Mouse (Mus musculus) lung, adult 10 weeks (tissue): ENCODE measurements around the gene 2310033P09Rik. TPM values are rescaled to one million over a fixed set of nuclear protein-coding genes. Genes with fewer than 3 reads are reported as not detected.

Source experiments
- polyA plus RNA-seq: library from polyadenylated mRNA; stranded (reverse); fragments of 350-450 nt; fragmentation: Illumina TruSeq; extraction: RNeasy Lipid Tissue Mini Kit (QIAGEN cat#74804); gene quantifications from one replicate; pipeline ENCODE4 v1.2.3, GENCODE M21; 2014; ENCODE audit warnings: low read depth, low replicate concordance; ENCODE audit not compliant: insufficient read depth

Gene 2310033P09Rik
- 19.0 TPM for polyA plus RNA-seq

DNA sequence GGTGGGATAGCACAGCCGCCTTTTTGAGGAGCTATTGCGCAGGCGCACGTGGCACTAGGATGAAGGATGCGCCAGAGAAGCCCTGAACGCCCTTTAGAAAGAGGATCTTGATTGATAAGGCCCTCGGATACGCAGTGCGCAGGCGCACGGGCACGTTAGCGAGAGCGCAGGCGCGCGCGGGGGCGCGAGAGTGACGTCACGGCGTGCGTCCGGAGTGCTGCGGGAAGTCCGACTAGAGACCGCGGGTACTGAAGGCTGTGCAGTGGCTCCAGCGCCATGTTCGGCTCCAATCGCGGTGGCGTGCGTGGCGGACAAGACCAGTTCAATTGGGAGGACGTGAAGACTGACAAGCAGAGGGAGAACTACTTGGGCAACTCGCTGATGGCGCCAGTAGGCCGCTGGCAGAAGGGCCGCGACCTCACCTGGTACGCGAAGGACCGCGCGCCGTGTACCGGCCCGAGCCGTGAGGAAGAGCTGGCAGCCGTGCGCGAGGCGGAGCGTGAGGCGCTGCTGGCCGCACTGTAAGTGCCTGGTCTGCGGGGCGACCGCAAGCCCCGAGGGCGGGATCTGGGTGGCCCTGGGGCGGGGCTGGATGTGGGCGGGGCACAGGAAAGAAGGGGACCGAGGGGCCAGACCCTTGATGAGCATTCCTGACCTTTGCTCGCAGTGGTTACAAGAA is at the start of gene 2310033P09Rik:
2310033P09Rik (plus strand) TSS at position 169 of the 679 bp plus-strand sequence.

DNA sequence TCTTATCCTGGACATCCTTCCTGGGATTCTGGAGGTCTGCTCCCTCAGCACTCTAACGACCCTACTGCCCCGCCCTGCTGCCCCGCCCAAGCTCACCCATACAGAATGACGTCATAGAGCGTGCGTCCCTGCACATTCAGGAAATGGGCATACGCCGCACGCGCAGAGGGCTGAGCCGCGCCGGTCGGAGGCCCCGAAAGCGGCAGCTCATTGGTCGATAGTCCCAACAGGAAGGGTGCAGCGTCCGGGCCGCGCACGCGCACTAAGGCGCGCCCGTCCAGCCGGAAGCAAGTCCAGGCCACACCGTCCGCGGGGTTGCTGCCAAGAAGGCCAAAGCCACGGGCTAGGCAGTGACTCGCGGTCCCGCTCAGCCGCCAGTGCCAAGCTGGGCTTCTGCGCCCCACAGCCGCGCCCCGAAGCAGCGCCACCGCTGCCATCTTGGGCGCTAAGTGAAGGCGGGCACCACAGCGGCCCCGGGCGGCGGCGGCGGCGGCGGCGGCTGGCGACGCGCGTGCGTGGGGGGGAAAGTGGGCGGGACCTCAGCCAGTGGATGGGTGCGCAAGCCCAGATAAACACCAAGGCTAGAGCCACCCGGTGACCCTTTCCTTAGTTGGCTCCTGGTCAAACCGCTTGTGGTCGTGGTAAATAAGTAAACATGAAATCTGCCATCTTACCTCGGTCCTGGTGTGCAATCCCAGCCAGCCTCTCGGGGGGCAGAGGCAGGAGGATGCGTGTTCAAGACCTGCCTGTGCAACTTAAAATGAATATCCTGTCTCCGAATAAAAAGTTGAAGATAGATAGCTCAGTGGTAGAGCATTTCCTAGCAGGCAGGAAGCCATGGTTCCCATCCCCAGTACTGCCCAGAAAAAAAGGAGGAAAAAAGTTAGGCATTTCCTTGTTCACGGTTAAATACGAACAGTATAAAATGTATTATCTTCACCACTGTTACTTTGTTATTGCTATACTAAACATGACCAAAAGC is 44.6 kb upstream of the 2310033P09Rik start, which contains the start of gene Iba57:
Iba57 (minus strand) TSS at position 485 of the 982 bp plus-strand sequence.

DNA sequence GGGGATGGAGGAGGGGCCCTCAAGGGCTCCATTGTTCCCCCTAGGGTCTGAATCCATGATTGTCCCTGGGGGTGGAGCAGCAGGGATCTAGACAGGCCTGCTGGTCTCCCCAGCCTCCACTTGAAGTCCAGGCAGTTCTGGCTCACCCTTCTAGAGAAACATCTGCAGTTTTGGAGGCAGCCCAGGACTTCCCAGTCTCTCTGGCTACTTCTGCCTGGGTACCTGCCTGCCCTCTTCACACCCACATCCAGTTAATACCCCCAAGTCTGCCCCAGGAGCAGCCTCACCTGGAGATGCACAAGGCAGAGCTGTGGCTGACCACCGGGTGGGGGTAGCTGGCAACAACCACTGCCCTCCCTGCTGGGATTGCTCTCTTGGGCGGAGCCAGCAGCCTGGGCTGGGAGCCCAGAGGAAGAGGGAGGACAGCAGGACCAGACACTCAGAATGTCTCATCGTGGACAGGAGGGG is 25.2 kb upstream of the 2310033P09Rik start, which contains the start of gene Gjc2:
Gjc2 (minus strand) TSS at position 350 of the 468 bp plus-strand sequence.

DNA sequence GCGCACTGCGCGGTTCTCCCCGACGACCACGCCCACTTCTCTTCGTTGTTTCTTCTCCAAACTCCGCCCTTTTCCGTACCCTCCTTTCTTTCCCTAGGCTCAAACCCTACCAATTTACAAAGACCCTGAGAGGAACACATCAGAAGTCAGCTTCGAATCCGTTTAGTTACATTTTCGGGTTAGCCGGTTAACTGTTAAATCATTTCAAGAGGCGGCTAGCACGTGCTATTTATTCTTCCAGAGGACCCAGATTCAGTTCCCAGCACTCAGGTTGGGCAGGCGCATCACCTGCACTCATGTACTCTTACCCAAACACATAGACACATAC is 16.1 kb upstream of the 2310033P09Rik start, which contains the start of gene Guk1:
Guk1 (minus strand) TSS at position 154 of the 328 bp plus-strand sequence.

DNA sequence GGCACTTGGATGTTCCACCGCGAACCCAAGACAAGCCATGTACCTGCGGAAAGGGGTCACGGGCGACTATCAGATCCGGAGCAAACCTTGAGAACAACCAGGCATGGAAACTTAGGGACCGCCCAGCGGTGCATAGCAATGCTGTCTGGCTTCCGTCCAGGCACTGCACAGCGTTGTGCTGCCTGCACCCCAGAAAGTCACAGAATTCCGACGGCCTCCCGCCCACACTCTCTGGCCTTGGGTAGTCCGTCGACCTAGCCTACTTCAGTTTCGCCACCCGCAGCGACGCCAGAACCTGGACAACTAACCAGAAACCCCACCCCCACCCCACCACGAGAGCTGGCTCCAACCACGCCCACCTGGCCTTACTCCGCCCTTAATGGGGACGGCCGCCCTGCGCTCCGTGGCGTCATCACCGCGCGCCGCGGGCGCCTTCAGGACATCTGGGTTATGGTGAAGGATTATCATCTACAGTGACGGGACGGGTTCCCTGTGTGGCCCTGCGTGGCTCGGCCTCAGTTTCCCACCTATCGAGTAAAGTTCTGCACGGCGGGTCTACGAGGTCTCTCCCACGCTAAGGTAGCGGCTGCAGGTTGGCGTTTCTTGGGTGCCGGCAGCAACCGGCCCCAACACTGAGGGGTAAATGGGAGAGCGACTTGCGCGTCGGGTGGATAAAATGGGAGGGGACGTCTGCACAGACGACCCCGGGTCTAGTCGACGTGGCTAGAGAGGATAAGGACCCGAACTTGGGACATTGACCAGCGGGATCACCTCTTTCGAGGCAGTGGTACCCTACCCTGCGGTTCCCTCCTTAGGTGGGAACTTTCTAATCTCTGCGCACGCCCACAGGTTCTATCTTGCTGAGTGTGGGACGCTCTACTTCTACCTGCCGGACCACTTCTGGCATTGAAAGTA is 5.8 kb upstream of the 2310033P09Rik start, which contains the start of gene Mrpl55:
Mrpl55 (plus strand) TSS at position 406 of the 915 bp plus-strand sequence.

DNA sequence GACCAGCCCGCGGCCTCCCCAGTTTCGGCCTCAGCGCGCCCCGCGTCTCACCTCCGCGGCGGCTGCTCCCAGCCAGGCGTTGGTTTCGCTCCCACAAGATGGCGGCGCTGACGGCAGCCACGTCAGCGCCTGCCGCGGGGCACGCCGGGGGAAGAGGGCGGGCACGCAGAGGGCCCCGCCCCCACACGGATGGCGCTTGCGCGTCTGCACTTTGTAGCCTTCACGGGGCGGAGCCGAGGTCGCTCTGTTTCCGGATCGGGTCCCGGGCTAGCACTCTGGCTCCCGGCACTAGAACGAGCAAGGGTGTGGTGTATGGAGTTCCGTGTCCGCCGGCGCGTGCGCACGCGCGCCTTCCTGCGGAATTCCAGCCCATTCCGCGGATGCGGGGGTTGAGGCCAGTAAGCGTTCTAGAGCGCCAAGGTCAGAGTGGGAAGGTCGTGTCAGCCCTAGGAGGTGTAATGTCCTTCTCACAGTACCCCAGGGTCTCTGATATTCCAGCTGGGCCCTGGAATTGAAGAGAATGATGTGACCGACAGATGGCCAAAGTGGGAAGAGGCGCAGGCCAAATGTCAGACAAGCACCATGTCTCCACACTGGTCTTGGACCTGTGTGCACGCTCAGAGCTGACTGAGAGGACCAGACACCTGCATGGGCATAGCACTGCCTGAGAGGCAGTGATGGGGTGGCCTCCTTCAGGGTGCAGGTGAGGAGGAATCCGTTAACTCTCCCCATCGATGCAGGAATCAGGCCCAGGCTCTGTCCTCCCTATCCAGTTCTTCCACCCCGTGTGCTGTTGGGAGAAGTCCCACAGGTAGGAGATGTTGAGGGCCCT is 20.2 kb downstream of the 2310033P09Rik start, which contains the start of gene Arf1:
Arf1 (minus strand) TSS at position 149 of the 832 bp plus-strand sequence.

Other genes starting within 250 kb of the 2310033P09Rik start
- 15.2 TPM for gene Trim11, start 230.2 kb upstream of the 2310033P09Rik start, polyA plus RNA-seq
- 2.4 TPM for gene Obscn, start 71.9 kb upstream of the 2310033P09Rik start, polyA plus RNA-seq
- gene Iba57, start 44.6 kb upstream of the 2310033P09Rik start, polyA plus RNA-seq, result 3.3 TPM
- gene Gjc2, start 25.1 kb upstream of the 2310033P09Rik start, polyA plus RNA-seq, result 1.6 TPM
- 119 TPM for gene Guk1, start 16.1 kb upstream of the 2310033P09Rik start, polyA plus RNA-seq
- gene Mrpl55, start 5.8 kb upstream of the 2310033P09Rik start, polyA plus RNA-seq, result 39.6 TPM
- 330 TPM for gene Arf1, start 19.9 kb downstream of the 2310033P09Rik start, polyA plus RNA-seq
- gene Wnt3a, start 82.4 kb downstream of the 2310033P09Rik start, polyA plus RNA-seq, result 10.4 TPM
- 3.9 TPM for gene Wnt9a, start 98.6 kb downstream of the 2310033P09Rik start, polyA plus RNA-seq
- gene Prss38, start 167.3 kb downstream of the 2310033P09Rik start, polyA plus RNA-seq, result not detected
- 3.5 TPM for gene Jmjd4, start 241.7 kb downstream of the 2310033P09Rik start, polyA plus RNA-seq
- 25.7 TPM for gene Snap47, start 242.9 kb downstream of the 2310033P09Rik start, polyA plus RNA-seq